Comparison of ENCODE assay signal across 9 mouse cellular contexts in the genomic region with DNA sequence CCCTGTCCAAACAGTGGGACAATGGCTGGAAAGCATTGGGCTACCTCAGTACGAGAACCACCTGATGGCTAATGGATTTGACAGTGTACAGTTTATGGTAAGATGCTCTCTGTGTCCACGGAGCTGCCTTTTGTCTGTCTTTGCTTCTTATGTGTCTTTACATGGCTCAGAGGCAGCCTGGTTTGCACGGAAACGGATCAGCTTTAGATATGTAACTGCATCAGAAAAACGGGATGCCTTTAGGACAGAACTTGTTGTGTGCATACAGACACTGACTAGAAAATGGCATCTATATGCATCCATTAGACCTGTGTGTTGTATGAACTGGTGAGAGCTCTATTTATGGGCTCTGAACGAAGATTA.
DNase-seq lines count a peak whose midpoint lies in the region; ATAC-seq and TF ChIP-seq lines count a peak whose summit lies in the region.
"Had no signal": no experiment of that assay in that cellular context is flagged by ENCODE, and none has a peak within 500 bp of the region (broad histone marks: within the 10 kb centered on the region; RNA-seq: fewer than 3 reads in every experiment).

No protein-coding gene starts in this region.

- 44% methylated on average over 6 of the region's 6 CpGs for WGBS in kidney, postnatal 0 days
- 71% methylated on average over 6 of the region's 6 CpGs for WGBS in embryonic facial prominence, embryonic 14.5 days
- WGBS in forebrain, postnatal 0 days = 7% methylated on average over 6 of the region's 6 CpGs
- WGBS in midbrain, embryonic 15.5 days = 25% methylated on average over 6 of the region's 6 CpGs

- no peak for TF ChIP-seq CTCF in kidney, postnatal 0 days (IDR thresholded peaks at IDR 0.05; ENCODE audit: low read depth)
- TF ChIP-seq CTCF in forebrain, postnatal 0 days (IDR thresholded peaks at IDR 0.05; ENCODE audit: low read depth) = no peak

- H3K4me2 ChIP-seq in kidney, postnatal 0 days (ENCODE audit: low read length) = peak overlapping the region; percentile 59
- H3K4me2 ChIP-seq in embryonic facial prominence, embryonic 14.5 days (ENCODE audit: low read depth, low read length) = peak overlapping the region; percentile 45; the same call in 1 of the 2 replicates
- peak overlapping the region; percentile 82 for H3K4me2 ChIP-seq in forebrain, postnatal 0 days (ENCODE audit: low read depth)
- peak overlapping the region; percentile 67 for H3K4me2 ChIP-seq in midbrain, embryonic 15.5 days

- peaks cover 5% of the 10 kb centered on the region; the same call in 1 of the 2 replicates for H3K4me1 ChIP-seq in kidney, postnatal 0 days (replicated peaks; ENCODE audit: insufficient read depth, low read length)
- 0 out of 2 replicates have a peak, but pooled peaks cover 3% of the 10 kb centered on the region for H3K4me1 ChIP-seq in embryonic facial prominence, embryonic 14.5 days (ENCODE audit: control insufficient read depth, insufficient read depth, low read length)
- peaks cover 5% of the 10 kb centered on the region; the same call in 1 of the 2 replicates for H3K4me1 ChIP-seq in forebrain, postnatal 0 days (ENCODE audit: insufficient read depth)
- 0 out of 2 replicates have a peak, but pooled peaks cover 5% of the 10 kb centered on the region for H3K4me1 ChIP-seq in midbrain, embryonic 15.5 days

- no peaks in the 10 kb centered on the region for H3K9me3 ChIP-seq in kidney, postnatal 0 days (replicated peaks; ENCODE audit: low read length)
- no peaks in the 10 kb centered on the region for H3K9me3 ChIP-seq in embryonic facial prominence, embryonic 14.5 days (ENCODE audit: control insufficient read depth, low read length)
- H3K9me3 ChIP-seq in forebrain, postnatal 0 days (ENCODE audit: low read length) = no peaks in the 10 kb centered on the region
- H3K9me3 ChIP-seq in midbrain, embryonic 15.5 days = no peaks in the 10 kb centered on the region

- ATAC-seq in kidney, postnatal 0 days (replicated peaks; ENCODE audit: low FRiP score, low read depth) = no peak
- no peak for ATAC-seq in embryonic facial prominence, embryonic 14.5 days (ENCODE audit: low read depth)
- ATAC-seq in forebrain, postnatal 0 days = peak; percentile 49
- ATAC-seq in midbrain, embryonic 15.5 days (replicated peaks) = peak; percentile 53; the same call in 1 of the 2 replicates

- H3K36me3 ChIP-seq in kidney, postnatal 0 days (ENCODE audit: insufficient read depth, low read length) = no peaks in the 10 kb centered on the region
- no peaks in the 10 kb centered on the region for H3K36me3 ChIP-seq in embryonic facial prominence, embryonic 14.5 days (ENCODE audit: control insufficient read depth, insufficient read depth, low read length)
- no peaks in the 10 kb centered on the region; the same call in 1 of the 2 replicates for H3K36me3 ChIP-seq in forebrain, postnatal 0 days (ENCODE audit: insufficient read depth)
- no peaks in the 10 kb centered on the region for H3K36me3 ChIP-seq in midbrain, embryonic 15.5 days (replicated peaks)

- no peaks in the 10 kb centered on the region for H3K27me3 ChIP-seq in kidney, postnatal 0 days (ENCODE audit: insufficient read depth, low read length)
- no peaks in the 10 kb centered on the region for H3K27me3 ChIP-seq in embryonic facial prominence, embryonic 14.5 days (replicated peaks; ENCODE audit: control insufficient read depth, insufficient read depth, low read length)
- H3K27me3 ChIP-seq in forebrain, postnatal 0 days (ENCODE audit: insufficient read depth, low read length) = no peaks in the 10 kb centered on the region
- H3K27me3 ChIP-seq in midbrain, embryonic 15.5 days (replicated peaks) = no peaks in the 10 kb centered on the region

- 0 out of 2 replicates have a peak overlapping the region, but pooled peaks have one; percentile 20 for H3K4me3 ChIP-seq in kidney, postnatal 0 days (replicated peaks; ENCODE audit: low read depth, low read length)
- no peak overlapping the region for H3K4me3 ChIP-seq in embryonic facial prominence, embryonic 14.5 days (ENCODE audit: low read depth, low read length)
- H3K4me3 ChIP-seq in forebrain, postnatal 0 days (ENCODE audit: low read depth, low read length) = peak overlapping the region; percentile 63
- peak overlapping the region; percentile 49 for H3K4me3 ChIP-seq in midbrain, embryonic 15.5 days

- no peak for DNase-seq in kidney, postnatal 0 days (ENCODE audit: low spot score)
- DNase-seq in kidney, postnatal 25 days = no peak
- DNase-seq in embryonic facial prominence, embryonic 14.5 days (ENCODE audit: low spot score) = no peak
- peak; percentile 79 for DNase-seq in forebrain, postnatal 0 days
- no peak for DNase-seq in adrenal gland, adult 18-20 months (ENCODE audit: low spot score in 2 of 2)
- DNase-seq in yolk sac, embryonic 10.5 days (ENCODE audit: low spot score) = no peak
- no peak for DNase-seq in B cell, adult 2 months
- DNase-seq: lung, postnatal 14 days had no signal

- no peak overlapping the region for H3K27ac ChIP-seq in kidney, postnatal 0 days
- no peak overlapping the region for H3K27ac ChIP-seq in embryonic facial prominence, embryonic 14.5 days (replicated peaks; ENCODE audit: low read depth, low read length)
- peak overlapping the region; percentile 97 for H3K27ac ChIP-seq in forebrain, postnatal 0 days (ENCODE audit: low read depth, low read length)
- peak overlapping the region; percentile 88 for H3K27ac ChIP-seq in midbrain, embryonic 15.5 days

- no peak overlapping the region for H3K9ac ChIP-seq in kidney, postnatal 0 days (ENCODE audit: low read depth, low read length)
- H3K9ac ChIP-seq in embryonic facial prominence, embryonic 14.5 days (ENCODE audit: low read depth, low read length) = no peak overlapping the region
- peak overlapping the region; percentile 89 for H3K9ac ChIP-seq in forebrain, postnatal 0 days
- H3K9ac ChIP-seq in midbrain, embryonic 15.5 days = peak overlapping the region; percentile 50

Comparison
In these comparisons a context has a peak if more than half of its experiments do, and no peak if none do; other contexts are left out.
1. ATAC-seq: peak in forebrain, postnatal 0 days (single experiment) and midbrain, embryonic 15.5 days (single experiment); none in kidney, postnatal 0 days (single experiment) and embryonic facial prominence, embryonic 14.5 days (single experiment).
2. H3K27ac ChIP-seq: peak in forebrain, postnatal 0 days (single experiment) and midbrain, embryonic 15.5 days (single experiment); none in kidney, postnatal 0 days (single experiment) and embryonic facial prominence, embryonic 14.5 days (single experiment).
3. H3K9ac ChIP-seq: peak in forebrain, postnatal 0 days (single experiment) and midbrain, embryonic 15.5 days (single experiment); none in kidney, postnatal 0 days (single experiment) and embryonic facial prominence, embryonic 14.5 days (single experiment).
4. Peak in every context shown above with its lines, with median percentiles within 50 percentile points of each other: H3K4me2 ChIP-seq.